Mouse (Mus musculus): ENCODE results near the gene Osbpl3.

The Osbpl3 gene

GRCm38 (mm10) chr6:50331477-50331876 lies 124.5 kb downstream of the Osbpl3 start:
- peak; percentile 18 for DNase-seq (ENCODE audit: low read depth)

- no peak for DNase-seq (ENCODE audit: low read depth)
Measured at GRCm38 (mm10) chr6:50329380-50329779, 126.6 kb downstream of the Osbpl3 start.

GRCm38 (mm10) chr6:50328901-50329300 lies 127.1 kb downstream of the Osbpl3 start:
- no peak for DNase-seq (ENCODE audit: low read depth)

GRCm38 (mm10) chr6:50326192-50326591 lies 129.8 kb downstream of the Osbpl3 start:
- peak; percentile 57 for DNase-seq (ENCODE audit: low read depth)

GRCm38 (mm10) chr6:50325485-50325884 lies 130.5 kb downstream of the Osbpl3 start:
- DNase-seq (ENCODE audit: low read depth) = peak; percentile 33

- DNase-seq (ENCODE audit: low read depth) = no peak
Measured at GRCm38 (mm10) chr6:50322631-50323030, 133.4 kb downstream of the Osbpl3 start.

- peak; percentile 39 for DNase-seq (ENCODE audit: low read depth)
Measured at GRCm38 (mm10) chr6:50321739-50322138, 134.3 kb downstream of the Osbpl3 start.

GRCm38 (mm10) chr6:50318590-50319172 lies 137.3 kb downstream of the Osbpl3 start:
- no peak for DNase-seq (ENCODE audit: low read depth)

GRCm38 (mm10) chr6:50318150-50318549 lies 137.9 kb downstream of the Osbpl3 start:
- DNase-seq (ENCODE audit: low read depth) = no peak

- DNase-seq (ENCODE audit: low read depth) = peak; percentile 47
Measured at GRCm38 (mm10) chr6:50316795-50317505, 139.1 kb downstream of the Osbpl3 start.

GRCm38 (mm10) chr6:50314406-50315071 lies 141.5 kb downstream of the Osbpl3 start:
- DNase-seq (ENCODE audit: low read depth) = no peak

- peak; percentile 85 for DNase-seq (ENCODE audit: low read depth)
Measured at GRCm38 (mm10) chr6:50312647-50313046, 143.4 kb downstream of the Osbpl3 start.

GRCm38 (mm10) chr6:50309019-50309418 lies 147.0 kb downstream of the Osbpl3 start:
- DNase-seq (ENCODE audit: low read depth) = no peak

GRCm38 (mm10) chr6:50306625-50307024 lies 149.4 kb downstream of the Osbpl3 start:
- DNase-seq (ENCODE audit: low read depth) = no peak

GRCm38 (mm10) chr6:50304949-50305491 lies 151.0 kb downstream of the Osbpl3 start:
- DNase-seq (ENCODE audit: low read depth) = peak; percentile 84

- DNase-seq (ENCODE audit: low read depth) = no peak
Measured at GRCm38 (mm10) chr6:50301121-50301520, 154.9 kb downstream of the Osbpl3 start.

- no peak for DNase-seq (ENCODE audit: low read depth)
Measured at GRCm38 (mm10) chr6:50300622-50301021, 155.4 kb downstream of the Osbpl3 start.

- DNase-seq (ENCODE audit: low read depth) = no peak
Measured at GRCm38 (mm10) chr6:50299071-50299470, 156.9 kb downstream of the Osbpl3 start.

- no peak for DNase-seq (ENCODE audit: low read depth)
Measured at GRCm38 (mm10) chr6:50297671-50298070, 158.3 kb downstream of the Osbpl3 start.

- no peak for DNase-seq (ENCODE audit: low read depth)
Measured at GRCm38 (mm10) chr6:50295136-50295535, 160.9 kb downstream of the Osbpl3 start.

GRCm38 (mm10) chr6:50294128-50294527 lies 161.9 kb downstream of the Osbpl3 start:
- DNase-seq (ENCODE audit: low read depth) = peak; percentile 92

GRCm38 (mm10) chr6:50291650-50292049 lies 164.4 kb downstream of the Osbpl3 start:
- no peak for DNase-seq (ENCODE audit: low read depth)

- DNase-seq (ENCODE audit: low read depth) = no peak
Measured at GRCm38 (mm10) chr6:50286881-50287280, 169.1 kb downstream of the Osbpl3 start.
